Mouse (Mus musculus): ENCODE data around the gene Gm13305. TPM values are rescaled to one million over a fixed set of nuclear protein-coding genes. Genes with fewer than 3 reads are reported as not detected.

The Gm13305 gene
- polyA plus RNA-seq, 2 experiments: 0.15 TPM; not detected in 1

Other genes starting within 250 kb of the Gm13305 start
- gene Gm20878, start 227.0 kb downstream of the Gm13305 start, polyA plus RNA-seq (2012; rRNA removed): 0.12 and 0.61 TPM in 2 replicates
- gene Gm20878, start 227.0 kb downstream of the Gm13305 start, polyA plus RNA-seq (2014; fragmentation: Nextera tagmentation; extraction: Ambion mirVana): 0.24 and 0.52 TPM in 2 replicates
- 0.01 TPM in 1 of 2 replicates, not detected in the other for gene Fam205a4, start 202.5 kb downstream of the Gm13305 start, polyA plus RNA-seq (2012; rRNA removed)
- gene Fam205a4, start 202.5 kb downstream of the Gm13305 start, polyA plus RNA-seq (2014; fragmentation: Nextera tagmentation; extraction: Ambion mirVana): 0.04 TPM in 1 of 2 replicates, not detected in the other
- not detected in 2 replicates for gene Gm21093, start 133.9 kb downstream of the Gm13305 start, polyA plus RNA-seq (2012; rRNA removed)
- not detected in 2 replicates for gene Gm21093, start 133.9 kb downstream of the Gm13305 start, polyA plus RNA-seq (2014; fragmentation: Nextera tagmentation; extraction: Ambion mirVana)
- gene Gm3893, start 77.4 kb downstream of the Gm13305 start, polyA plus RNA-seq (2012; rRNA removed): not detected in 2 replicates
- gene Gm3893, start 77.4 kb downstream of the Gm13305 start, polyA plus RNA-seq (2014; fragmentation: Nextera tagmentation; extraction: Ambion mirVana): not detected in 2 replicates
- not detected in 2 replicates for gene Gm13304, start 53.8 kb downstream of the Gm13305 start, polyA plus RNA-seq (2012; rRNA removed)
- gene Gm13304, start 53.8 kb downstream of the Gm13305 start, polyA plus RNA-seq (2014; fragmentation: Nextera tagmentation; extraction: Ambion mirVana): 0.14 TPM in 1 of 2 replicates, not detected in the other
- not detected in 2 replicates for gene Gm13306, start 15.2 kb downstream of the Gm13305 start, polyA plus RNA-seq (2012; rRNA removed)
- not detected in 2 replicates for gene Gm13306, start 15.2 kb downstream of the Gm13305 start, polyA plus RNA-seq (2014; fragmentation: Nextera tagmentation; extraction: Ambion mirVana)
- not detected in 2 replicates for gene Gm10600, start 72.0 kb upstream of the Gm13305 start, polyA plus RNA-seq (2012; rRNA removed)
- not detected in 2 replicates for gene Gm10600, start 72.0 kb upstream of the Gm13305 start, polyA plus RNA-seq (2014; fragmentation: Nextera tagmentation; extraction: Ambion mirVana)
- not detected in 2 replicates for gene Ccl21b, start 87.2 kb upstream of the Gm13305 start, polyA plus RNA-seq (2012; rRNA removed)
- gene Ccl21b, start 87.2 kb upstream of the Gm13305 start, polyA plus RNA-seq (2014; fragmentation: Nextera tagmentation; extraction: Ambion mirVana): not detected in 2 replicates
- gene Gm21953, start 125.7 kb upstream of the Gm13305 start, polyA plus RNA-seq (2012; rRNA removed): not detected in 2 replicates
- not detected in 2 replicates for gene Gm21953, start 125.7 kb upstream of the Gm13305 start, polyA plus RNA-seq (2014; fragmentation: Nextera tagmentation; extraction: Ambion mirVana)
- gene Fam205a3, start 149.7 kb upstream of the Gm13305 start, polyA plus RNA-seq (2012; rRNA removed): 0.02 TPM in 1 of 2 replicates, not detected in the other
- not detected in 2 replicates for gene Fam205a3, start 149.7 kb upstream of the Gm13305 start, polyA plus RNA-seq (2014; fragmentation: Nextera tagmentation; extraction: Ambion mirVana)

Measured in liver, embryonic 14.5 days (tissue).